Mouse (Mus musculus) small intestine, adult 2 months (tissue): ENCODE measurements at regions not wholly inside any gene's neighbourhood (a gene's known extent, or its start where the extent isn't known, plus 50 kb on each side); places are given as distances from the start of the nearest gene placed in this dataset.

Experiments
- CTCF ChIP-seq: fragments of 200-500 bp; IDR thresholded peaks from 2 replicates; pipeline ENCODE4 v1.5.1; 2012; ENCODE audit warnings: low read depth, mild to moderate bottlenecking, control low read depth, inconsistent platforms, low read length, moderate library complexity, mixed read lengths; ENCODE audit not compliant: insufficient replicate concordance, insufficient read length; ENCODE audit errors: extremely low read depth
- POLR2A ChIP-seq: fragments of 200-500 bp; IDR thresholded peaks from 2 replicates; pipeline ENCODE4 v1.6.1; 2012; ENCODE audit warnings: low read depth, mild to moderate bottlenecking, control low read depth, inconsistent platforms, low read length, moderate library complexity

DNA sequence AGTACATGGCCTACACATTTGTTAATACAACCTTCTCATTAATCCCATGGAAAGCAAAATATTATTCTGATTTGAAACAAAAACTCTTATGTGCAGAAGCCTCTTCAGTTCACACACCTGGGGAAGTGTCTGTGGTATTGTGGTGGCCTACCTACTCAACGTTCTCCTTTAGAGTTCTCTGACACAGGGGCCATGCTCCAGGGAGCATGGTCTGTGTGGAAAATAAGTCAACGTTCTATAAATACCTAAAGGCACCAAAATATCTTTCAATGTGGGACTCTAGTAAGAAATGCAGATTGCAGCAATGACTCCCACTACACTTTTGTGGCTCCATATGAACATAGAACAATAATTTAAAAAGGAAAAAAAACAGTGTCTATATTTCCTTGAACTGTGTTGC, 489.0 kb upstream of the A1bg start:
- TF ChIP-seq POLR2A (no peak), CTCF (no peak)
